Mouse (Mus musculus) left cerebral cortex, postnatal 14 days (tissue): ENCODE measurements around the gene Mlxip. TPM values are rescaled to one million over a fixed set of nuclear protein-coding genes. Genes with fewer than 3 reads are reported as not detected.

ENCODE experiments used
- DNase-seq, 2 experiments: peaks; one replicate each; pipeline ENCODE4 v3.0.0; 2021 to 2022; ENCODE audit warnings: low spot score in 2 of 2, mixed read lengths in 1 of 2
- intact Hi-C: fragments of 180-260 bp; cut with DNase I; formaldehyde crosslinking; loops from one replicate; pipeline ENCODE4 v1.15.1; 2025
- total RNA-seq, 2 experiments: library from RNA; stranded (reverse); gene quantifications; 2 replicates each; pipeline ENCODE4 v1.2.3; 2021

Gene Mlxip
- total RNA-seq, 2 experiments from 2014 or later: 19.2 to 22.6 TPM

DNA sequence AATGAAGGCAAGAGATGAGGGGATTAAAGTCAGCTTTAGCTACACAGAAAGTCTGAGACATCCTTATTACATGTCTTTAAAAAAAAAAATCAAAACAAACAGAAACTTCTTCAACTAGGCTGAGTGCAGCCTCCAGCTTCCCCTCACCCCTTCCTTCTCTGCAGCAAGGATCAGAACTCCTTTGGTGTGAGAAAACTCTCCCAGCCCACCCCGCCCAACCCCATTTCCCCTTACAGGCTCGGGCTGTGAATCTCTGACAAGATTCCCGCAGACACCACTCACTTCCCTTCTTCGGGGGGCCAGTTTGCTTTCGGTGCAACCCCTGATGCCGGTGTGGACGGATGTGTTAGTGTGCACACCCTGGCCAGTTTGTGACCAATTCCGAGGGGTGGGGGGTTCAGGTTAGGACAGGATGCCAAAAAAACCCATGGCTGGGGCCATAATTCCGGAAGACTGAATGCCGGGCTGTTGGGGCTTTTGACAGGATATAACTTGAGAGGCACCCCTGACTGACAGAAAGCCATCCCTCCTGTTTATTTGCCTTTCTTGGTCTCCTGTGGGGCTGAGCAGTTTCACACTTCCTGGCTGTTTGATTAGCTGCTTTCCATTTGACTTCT, 76.3 kb downstream of the Mlxip start:
- intact Hi-C loops: no loop called here
- DNase-seq: no peak

DNA sequence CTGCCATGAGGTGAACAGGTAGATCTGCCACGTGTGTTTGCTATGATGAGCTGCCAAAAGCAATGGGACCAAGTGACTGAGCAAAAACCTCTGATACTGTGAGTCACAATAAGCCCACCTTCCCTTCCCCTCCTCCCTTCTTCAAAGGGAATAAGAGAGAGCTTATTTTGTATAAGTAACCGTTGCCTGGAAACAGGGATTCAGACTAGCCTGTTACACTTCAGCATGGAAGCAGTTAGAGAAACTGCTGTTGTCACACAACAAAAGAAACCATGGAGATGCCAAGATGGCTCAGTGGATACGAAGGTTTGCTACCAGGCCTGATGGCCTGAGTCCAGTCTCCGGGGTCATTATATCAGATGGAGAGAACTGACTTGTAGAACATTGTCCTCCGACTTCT, 79.2 kb downstream of the Mlxip start:
- peak in 1 of 2 experiments; percentile 20 for DNase-seq
- intact Hi-C loops: no loop called here

DNA sequence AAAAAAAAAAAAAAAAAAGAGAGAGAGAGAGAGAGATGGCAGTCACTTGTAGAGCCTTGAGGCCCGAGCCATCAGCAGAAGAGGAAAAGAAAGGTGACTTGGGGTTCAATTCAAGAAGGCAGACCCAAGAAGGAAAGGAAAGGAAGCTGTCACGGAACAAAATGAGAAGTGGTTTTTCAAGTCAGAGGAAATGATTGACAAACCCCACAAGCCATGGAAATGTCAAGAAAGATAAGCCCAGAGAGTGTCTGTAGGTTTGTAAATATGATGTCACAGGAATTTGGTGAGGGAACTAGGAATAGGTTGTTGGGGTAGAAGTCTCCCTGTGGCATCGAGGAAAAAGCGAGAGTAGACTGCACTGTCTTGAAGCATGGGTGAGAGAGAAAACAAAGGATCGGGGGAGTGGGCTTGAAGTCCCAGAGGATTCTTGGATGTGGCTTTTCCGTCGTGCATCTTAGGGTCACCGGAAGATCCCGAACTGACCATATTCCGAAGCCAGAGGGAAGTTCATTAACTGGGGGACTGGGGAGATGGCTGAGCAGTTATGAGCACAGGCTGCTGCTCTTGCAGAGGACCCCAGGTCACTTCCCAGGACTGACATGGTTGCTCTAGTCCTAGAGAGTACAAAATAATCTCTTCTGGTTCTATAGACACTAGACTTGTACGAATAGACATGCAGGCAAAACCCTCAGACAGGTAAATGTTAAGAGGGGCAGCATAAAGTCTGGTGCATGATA, 93.2 kb downstream of the Mlxip start:
- no peak for DNase-seq
- intact Hi-C loops: no loop called here

DNA sequence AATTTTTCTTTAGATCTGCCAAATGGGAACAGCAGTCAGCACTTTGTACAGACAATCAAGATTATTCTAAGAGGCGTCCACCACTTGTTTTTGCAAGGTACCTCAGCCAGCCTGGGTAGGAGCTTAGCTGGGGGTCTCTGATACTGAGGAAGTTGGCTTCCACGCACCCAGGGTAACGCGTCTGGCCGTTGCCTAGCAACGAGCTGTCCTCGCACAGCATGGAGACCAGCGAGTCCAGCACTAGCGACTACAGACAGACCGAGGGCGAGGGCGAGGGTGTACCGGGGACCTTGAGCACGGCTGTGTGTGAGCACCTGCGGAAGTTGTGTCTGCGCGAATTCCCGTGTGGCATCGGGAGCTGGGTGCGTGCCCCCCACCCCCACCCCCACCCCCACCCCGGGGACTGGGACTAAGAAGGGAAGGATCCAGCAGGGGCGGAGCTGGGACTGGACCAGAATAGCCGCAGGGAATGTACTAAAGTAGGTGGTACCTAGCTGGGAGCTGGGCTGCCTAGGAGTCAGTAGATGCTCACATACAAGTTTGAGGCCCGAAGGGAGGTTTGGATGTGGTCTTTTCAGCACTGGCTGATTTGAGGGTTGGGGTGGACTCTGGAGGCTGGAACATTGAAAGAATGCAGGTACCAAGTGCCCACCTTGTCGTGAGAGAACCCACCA, 94.7 kb downstream of the Mlxip start, which contains the start of the genes Lrrc43 and Il31:
Lrrc43 (plus strand) TSS at position 194 of the 674 bp plus-strand sequence.
Il31 (minus strand) TSS at position 378 of the 674 bp plus-strand sequence.
- no peak for DNase-seq
- intact Hi-C loops: no loop called here

DNA sequence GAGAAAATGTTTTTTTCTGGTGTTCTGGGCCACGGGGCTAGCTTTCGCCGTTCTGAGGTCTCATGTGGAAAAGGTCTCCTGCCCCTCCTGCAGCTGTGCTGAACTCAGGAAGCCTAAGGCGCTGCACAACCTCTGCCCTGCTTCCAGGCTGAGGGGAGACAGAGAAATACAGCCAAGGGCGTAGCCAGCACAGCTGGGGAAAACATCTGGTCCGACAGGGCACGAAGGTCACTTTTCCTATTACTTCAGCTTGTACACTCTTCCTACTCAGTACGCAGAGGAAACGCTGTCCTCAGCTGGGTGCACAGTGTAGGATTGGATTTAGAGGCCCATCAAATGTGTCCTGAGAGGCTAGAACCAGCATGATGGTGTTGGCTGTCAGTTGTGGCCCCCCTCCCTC, 95.3 kb downstream of the Mlxip start:
- intact Hi-C loops: loop anchor here (10.0 kb wide), 1 partner anchor 245 kb away; no protein-coding TSS in a partner anchor
- no peak for DNase-seq

DNA sequence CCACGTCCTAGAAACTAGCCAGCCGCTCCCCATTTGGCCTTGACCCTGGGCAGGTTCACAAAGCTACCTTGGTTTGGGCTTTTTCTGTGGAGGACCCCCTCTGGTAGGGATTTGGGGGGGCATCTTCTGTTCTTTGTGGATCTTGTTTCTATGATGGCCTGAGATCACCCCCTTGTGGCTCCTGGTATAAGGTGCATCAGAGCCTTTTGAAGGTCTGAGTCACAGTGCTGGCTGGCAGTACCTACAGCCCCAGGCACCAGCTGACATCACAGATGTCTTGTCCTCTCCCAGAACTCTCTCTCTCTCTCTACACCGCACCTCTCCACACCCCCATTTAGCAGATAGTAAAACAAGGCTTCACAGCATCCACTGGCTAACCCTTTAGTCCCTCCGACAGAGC, 105.1 kb downstream of the Mlxip start:
- intact Hi-C loops: loop anchor here (1.0 to 10.0 kb wide), 3 partner anchors 55 to 255 kb away; no protein-coding TSS in a partner anchor
- DNase-seq: peak; percentile 57 to 82

DNA sequence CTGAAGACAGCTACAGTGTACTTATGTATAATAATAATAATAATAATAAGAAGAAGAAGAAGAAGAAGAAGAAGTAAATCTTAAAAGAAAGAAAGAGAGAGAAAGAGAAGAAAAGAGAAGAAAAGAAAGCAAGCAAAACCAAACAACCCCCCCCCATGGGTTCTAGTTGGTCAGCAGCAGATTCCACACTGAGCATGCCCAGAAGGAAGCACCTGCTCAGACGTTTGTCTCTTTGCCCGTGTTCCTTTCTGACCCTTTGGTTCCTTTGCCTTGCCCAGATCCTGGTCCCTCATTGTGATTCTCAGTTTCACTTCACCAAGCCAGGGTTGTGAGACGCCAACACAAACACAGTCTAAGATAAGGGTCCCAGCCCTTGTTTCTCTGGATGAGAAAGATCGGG, 107.4 kb downstream of the Mlxip start:
- intact Hi-C loops: loop anchor here (5.0 kb wide), 1 partner anchor 125 kb away; no protein-coding TSS in a partner anchor
- no peak for DNase-seq

Other genes starting within 250 kb of the Mlxip start
- gene Psmd9, start 225.4 kb upstream of the Mlxip start, total RNA-seq: 10 to 100 TPM; 29.2 to 29.7 TPM
- gene Hpd, start 212.1 kb upstream of the Mlxip start, total RNA-seq: not detected
- gene Wdr66, start 142.7 kb upstream of the Mlxip start, total RNA-seq: 1 to 10 TPM; 6.6 to 8.9 TPM
- gene Bcl7a, start 51.0 kb upstream of the Mlxip start, total RNA-seq: 10 to 100 TPM; 76.2 to 79.1 TPM
- 1 to 10 TPM; 1.1 to 1.4 TPM for gene Lrrc43, start 94.5 kb downstream of the Mlxip start, total RNA-seq
- not detected for gene Il31, start 94.7 kb downstream of the Mlxip start, total RNA-seq
- under 1 TPM; 0.61 to 0.99 TPM for gene B3gnt4, start 115.7 kb downstream of the Mlxip start, total RNA-seq
- 10 to 100 TPM; 37.8 TPM for gene Diablo, start 129.4 kb downstream of the Mlxip start, total RNA-seq
- gene Gm49027, start 130.7 kb downstream of the Mlxip start, total RNA-seq: 1 to 10 TPM; 7.1 to 7.4 TPM
- gene Vps33a, start 178.2 kb downstream of the Mlxip start, total RNA-seq: 10 to 100 TPM; 79.1 to 83.3 TPM